Mouse (Mus musculus) liver, postnatal 0 days (tissue): ENCODE measurements around the gene Crygs.

Experiments used
- CTCF ChIP-seq: sonication (generic); IDR thresholded peaks from 2 replicates; pipeline ENCODE4 v1.5.1; 2016; ENCODE audit warnings: antibody characterized with exemption, low read depth
- EP300 ChIP-seq: IDR thresholded peaks from 2 replicates; pipeline ENCODE4 v1.6.1; 2016; ENCODE audit warnings: antibody characterized with exemption, low read depth, mild to moderate bottlenecking

GRCm38 (mm10) chr16:22797521-22797920, 13.9 kb downstream of the Crygs start:
- TF ChIP-seq CTCF = no peak
- TF ChIP-seq EP300 = no peak
